Mouse (Mus musculus) heart, adult 2 months (tissue): Measurements from ENCODE around the gene Mcrip1. TPM values are rescaled to one million over a fixed set of nuclear protein-coding genes. Genes with fewer than 3 reads are reported as not detected.
"Not testable (repeated sequence)": the region's sequence is repeated elsewhere in the genome, so short reads cannot be mapped to it uniquely, and the experiment has no call there.

Source experiments
- DNase-seq, 2 experiments: peaks; one replicate each; pipeline ENCODE4 v3.0.0; 2021
- H3K27ac ChIP-seq: fragments of 200-600 bp; 2 replicates; pipeline ENCODE4 v1.8.1; 2022
- H3K27me3 ChIP-seq: fragments of 200-500 bp; 2 replicates; pipeline ENCODE4 v1.6.1; 2012; ENCODE audit warnings: mild to moderate bottlenecking, low read length, inconsistent platforms, mixed read lengths; ENCODE audit not compliant: control insufficient read depth, insufficient read depth
- H3K36me3 ChIP-seq: fragments of 200-500 bp; 2 replicates; pipeline ENCODE4 v1.6.1; 2012; ENCODE audit warnings: low read length, inconsistent platforms; ENCODE audit not compliant: control insufficient read depth, insufficient read depth
- H3K4me1 ChIP-seq: fragments of 200-500 bp; 2 replicates; pipeline ENCODE4 v1.6.1; 2011; ENCODE audit warnings: low read length; ENCODE audit not compliant: control insufficient read depth, insufficient read depth
- H3K4me3 ChIP-seq: fragments of 200-600 bp; 2 replicates; pipeline ENCODE4 v1.8.1; 2022
- H3K79me2 ChIP-seq: fragments of 200-500 bp; replicated peaks from 2 replicates; pipeline ENCODE4 v1.6.1; 2012; ENCODE audit warnings: mild to moderate bottlenecking, inconsistent platforms, low read length, moderate library complexity, mixed read lengths; ENCODE audit not compliant: control insufficient read depth, insufficient read depth
- H3K9ac ChIP-seq: fragments of 200-500 bp; 2 replicates; pipeline ENCODE4 v1.6.1; 2012; ENCODE audit warnings: low read depth, mild to moderate bottlenecking, control low read depth, inconsistent platforms, low read length, mixed read lengths
- CTCF ChIP-seq: fragments of 200-600 bp; IDR thresholded peaks from 2 replicates; pipeline ENCODE4 v1.8.1; 2022; ENCODE audit warnings: antibody characterized with exemption, mild to moderate bottlenecking, moderate library complexity
- EP300 ChIP-seq: fragments of 200-500 bp; IDR thresholded peaks from 2 replicates; pipeline ENCODE4 v1.6.1; 2011; ENCODE audit warnings: low read depth, low read length, control low read depth; ENCODE audit not compliant: insufficient read depth
- POLR2A ChIP-seq: fragments of 200-500 bp; IDR thresholded peaks from 2 replicates; pipeline ENCODE4 v1.6.1; 2011; ENCODE audit warnings: mild to moderate bottlenecking, low read depth, low read length, control low read depth; ENCODE audit not compliant: insufficient read depth
- WGBS: fragments of 180-500 bp; shearing (Covaris S2); methylation state at CpG from one replicate; pipeline ENCODE4 v1.1.7; 2018; 5-methylcytosine and 5-hydroxymethylcytosine counted together
- intact Hi-C: fragments of 180-260 bp; cut with DNase I; formaldehyde crosslinking; loops from one replicate; pipeline ENCODE4 v1.15.1; 2025
- polyA plus RNA-seq: library from polyadenylated mRNA; depleted of rRNA; stranded (reverse); fragments of >200 nt; gene quantifications from 2 replicates; pipeline ENCODE4 v1.2.3, GENCODE M21; 2012
- total RNA-seq, 2 experiments: library from RNA; stranded (reverse); gene quantifications; 2 replicates each; pipeline ENCODE4 v1.2.3; 2021

The Mcrip1 gene
- total and polyA plus RNA-seq, 3 experiments: 38.5 to 84.9 (median 43.9) TPM

GRCm38 (mm10) chr11:120588531-120588930 lies 39.0 kb upstream of the Mcrip1 start:
- Histone ChIP-seq H3K79me2 (no peaks in the 10 kb centered on the region), H3K4me3 (no peak overlapping the region), H3K27me3 (no peaks in the 10 kb centered on the region), H3K4me1 (no peaks in the 10 kb centered on the region), H3K27ac (no peak overlapping the region), H3K36me3 (no peaks in the 10 kb centered on the region; the same call in none of the 2 replicates), H3K9ac (no peak overlapping the region)
- WGBS: 61% methylated on average over 6 of the region's 6 CpGs
- DNase-seq: no peak
- intact Hi-C loops: no loop called here
- TF ChIP-seq POLR2A (no peak), CTCF (no peak), EP300 (no peak)

- peaks cover 7% of the 10 kb centered on the region for H3K4me1 ChIP-seq
- TF ChIP-seq CTCF: no peak
- TF ChIP-seq POLR2A: no peak
- TF ChIP-seq EP300: no peak
These were observed 34.4 kb upstream of the Mcrip1 start for GRCm38 (mm10) chr11:120583937-120584336.

GRCm38 (mm10) chr11:120582982-120583293 lies 33.4 kb upstream of the Mcrip1 start:
- H3K79me2 ChIP-seq, H3K36me3 ChIP-seq, H3K27ac ChIP-seq, DNase-seq, H3K4me3 ChIP-seq, H3K9ac ChIP-seq, H3K4me1 ChIP-seq, H3K27me3 ChIP-seq: not testable (repeated sequence)
- intact Hi-C loops: loop anchor here (2.0 to 5.0 kb wide), 3 partner anchors 30 to 129 kb away; partner anchors contain the start of genes Cenpx, Lrrc45 and Mcrip1
- WGBS: 95% methylated on average over 2 of the region's 2 CpGs

More at GRCm38 (mm10) chr11:120583937-120584336, 34.4 kb upstream of the Mcrip1 start:
- WGBS: 97% methylated on average over 1 of the region's 1 CpGs
- Histone ChIP-seq H3K27me3 (no peaks in the 10 kb centered on the region), H3K36me3 (peaks cover 6% of the 10 kb centered on the region), H3K79me2 (peaks cover 5% of the 10 kb centered on the region), H3K27ac (no peak overlapping the region), H3K9ac (no peak overlapping the region), H3K4me3 (no peak overlapping the region)
- intact Hi-C loops: loop anchor here (2.0 to 5.0 kb wide), 3 partner anchors 29 to 128 kb away; partner anchors contain the start of genes Cenpx, Lrrc45 and Mcrip1
- DNase-seq: no peak

- Histone ChIP-seq H3K4me3 (peak overlapping the region; percentile 72), H3K4me1 (peaks cover 7% of the 10 kb centered on the region), H3K36me3 (peaks cover 6% of the 10 kb centered on the region), H3K27me3 (no peaks in the 10 kb centered on the region), H3K9ac (peak overlapping the region; percentile 98; the same call in 1 of the 2 replicates), H3K27ac (peak overlapping the region; percentile 94), H3K79me2 (peaks cover 5% of the 10 kb centered on the region)
- TF ChIP-seq POLR2A: no peak
- TF ChIP-seq EP300: no peak
- peak; percentile 76 for TF ChIP-seq CTCF
- WGBS: 68% methylated on average over 8 of the region's 8 CpGs
- intact Hi-C loops: loop anchor here (2.0 to 5.0 kb wide), 3 partner anchors 30 to 130 kb away; partner anchors contain the start of genes Cenpx, Lrrc45 and Mcrip1
- DNase-seq: no peak
These were observed 32.9 kb upstream of the Mcrip1 start for GRCm38 (mm10) chr11:120582268-120582981.

- Histone ChIP-seq H3K27me3 (no peaks in the 10 kb centered on the region), H3K27ac (peak within 1 kb of the TSS; percentile 94), H3K79me2 (peaks cover 5% of the 10 kb centered on the region), H3K9ac (peak within 1 kb of the TSS; percentile 98), H3K4me1 (peaks cover 7% of the 10 kb centered on the region), H3K36me3 (peaks cover 6% of the 10 kb centered on the region), H3K4me3 (peak within 1 kb of the TSS; percentile 72)
- TF ChIP-seq CTCF: peak; percentile 79
- TF ChIP-seq POLR2A: peak; percentile 90
- TF ChIP-seq EP300: peak; percentile 55; the same call in 1 of the 2 replicates
- peak; percentile 93 to 94 for DNase-seq
- 3% methylated on average over 75 of the region's 75 CpGs for WGBS
- intact Hi-C loops: loop anchor here (1.0 to 5.0 kb wide), 4 partner anchors 8 to 131 kb away; partner anchors contain the start of genes Cenpx, Lrrc45, Mcrip1 and P4hb
These were observed 32.2 kb upstream of the Mcrip1 start, which contains the start of gene Arhgdia for GRCm38 (mm10) chr11:120581490-120582267. Gene Arhgdia, minus strand, starts transcription at chr11:120581624.

- TF ChIP-seq CTCF (no peak), POLR2A (no peak), EP300 (no peak)
- H3K36me3 ChIP-seq: peaks cover 6% of the 10 kb centered on the region
- intact Hi-C loops: loop anchor here (1.0 to 5.0 kb wide), 3 partner anchors 8 to 131 kb away; partner anchors contain the start of genes Cenpx, Lrrc45, Mcrip1 and P4hb
- H3K27ac ChIP-seq: peak overlapping the region; percentile 94
- peak overlapping the region; percentile 98 for H3K9ac ChIP-seq
- H3K79me2 ChIP-seq: peaks cover 5% of the 10 kb centered on the region
- 1% methylated on average over 43 of the region's 44 CpGs for WGBS
- no peaks in the 10 kb centered on the region for H3K27me3 ChIP-seq
- DNase-seq: peak; percentile 74 to 75
- H3K4me1 ChIP-seq: peaks cover 7% of the 10 kb centered on the region
- peak overlapping the region; percentile 72 for H3K4me3 ChIP-seq
These were observed 31.4 kb upstream of the Mcrip1 start for GRCm38 (mm10) chr11:120580871-120581331.
